Mouse (Mus musculus) G1E (cell line): ENCODE results near the gene Casc3. TPM values are rescaled to one million over a fixed set of nuclear protein-coding genes. Genes with fewer than 3 reads are reported as not detected.

ENCODE experiments used
- ATAC-seq: 2 replicates; pipeline ENCODE4 v1.8.0; 2016; ENCODE audit warnings: mild to moderate bottlenecking; ENCODE audit not compliant: insufficient number of reproducible peaks, poor library complexity, low FRiP score, severe bottlenecking; ENCODE audit errors: extremely low read depth
- DNase-seq: peaks from one replicate; pipeline ENCODE4 v3.0.0; 2012; ENCODE audit warnings: low spot score
- H3K27me3 ChIP-seq: 2 replicates; pipeline ENCODE4 v1.6.1; 2012; ENCODE audit warnings: mild to moderate bottlenecking, low read length, inconsistent platforms; ENCODE audit not compliant: insufficient read depth
- H3K36me3 ChIP-seq: replicated peaks from 2 replicates; pipeline ENCODE3; 2012; ENCODE audit warnings: mild to moderate bottlenecking, inconsistent platforms
- H3K4me1 ChIP-seq: 2 replicates; pipeline ENCODE4 v1.6.1; 2012; ENCODE audit warnings: low read depth, low read length, inconsistent platforms, mixed read lengths; ENCODE audit not compliant: insufficient read depth
- H3K4me3 ChIP-seq: 2 replicates; pipeline ENCODE4 v1.5.1; 2012; ENCODE audit warnings: low read depth, mild to moderate bottlenecking, inconsistent platforms, low read length, moderate library complexity, mixed read lengths
- H3K9me3 ChIP-seq: replicated peaks from 2 replicates; pipeline ENCODE4 v1.6.1; 2012; ENCODE audit warnings: inconsistent platforms
- CTCF ChIP-seq: IDR thresholded peaks from 2 replicates; pipeline ENCODE4 v1.5.1; 2012; ENCODE audit warnings: low read depth, low read length, inconsistent platforms, mixed read lengths
- GATA1 ChIP-seq: IDR thresholded peaks from 2 replicates; pipeline ENCODE4 v1.6.1; 2012; ENCODE audit warnings: borderline replicate concordance, low read length, inconsistent platforms, mixed read lengths
- GATA2 ChIP-seq: IDR thresholded peaks from 2 replicates; pipeline ENCODE4 v1.6.1; 2012; ENCODE audit warnings: low read depth, low read length, inconsistent platforms, borderline replicate concordance
- POLR2AphosphoS5 ChIP-seq: IDR thresholded peaks from 2 replicates; pipeline ENCODE4 v1.6.1; 2012; ENCODE audit warnings: low read depth, low read length, inconsistent platforms; ENCODE audit not compliant: insufficient replicate concordance
- TAL1 ChIP-seq: conservative IDR thresholded peaks from 2 replicates; pipeline ENCODE4 v1.6.1; 2012; ENCODE audit warnings: low read depth, low read length, inconsistent platforms, mixed read lengths
- polyA plus RNA-seq: library from polyadenylated mRNA; stranded (reverse); fragments of >175 nt; gene quantifications from 2 replicates; pipeline ENCODE4 v1.2.3, GENCODE M21; 2012
- total RNA-seq, 2 experiments: library from RNA; stranded (forward) in 1 of 2; stranded (reverse) in 1 of 2; fragments of 200-1000 nt in 1 of 2; fragments of >200 nt in 1 of 2; fragmentation: Nextera tagmentation in 1 of 2; gene quantifications; 2 replicates each; pipeline ENCODE4 v1.2.3; 2014 to 2017

The Casc3 gene
- total and polyA plus RNA-seq, 3 experiments: 17.8 to 51.8 (median 42.7) TPM

GRCm38 (mm10) chr11:98771844-98772525 is 32.7 kb upstream of the Casc3 start:
- Histone ChIP-seq H3K4me1 (peaks cover 97% of the 10 kb centered on the region), H3K27me3 (no peaks in the 10 kb centered on the region; the same call in 1 of the 2 replicates), H3K36me3 (peaks cover 39% of the 10 kb centered on the region), H3K4me3 (no peak overlapping the region), H3K9me3 (no peaks in the 10 kb centered on the region)
- no peak for DNase-seq
- no peak for ATAC-seq
- TF ChIP-seq POLR2AphosphoS5: no peak
- TF ChIP-seq GATA1: no peak
- TF ChIP-seq CTCF: no peak
- TF ChIP-seq GATA2: no peak
- no peak for TF ChIP-seq TAL1

GRCm38 (mm10) chr11:98772667-98773171 is 32.0 kb upstream of the Casc3 start:
- H3K36me3 ChIP-seq: peaks cover 38% of the 10 kb centered on the region
- DNase-seq (no peak), ATAC-seq (no peak)
- no peaks in the 10 kb centered on the region for H3K9me3 ChIP-seq
- H3K4me1 ChIP-seq: peaks cover 95% of the 10 kb centered on the region
- H3K4me3 ChIP-seq: no peak overlapping the region
- H3K27me3 ChIP-seq: no peaks in the 10 kb centered on the region; the same call in 1 of the 2 replicates
- TF ChIP-seq GATA2: no peak
- TF ChIP-seq TAL1: no peak
- no peak for TF ChIP-seq GATA1
- no peak for TF ChIP-seq CTCF
- TF ChIP-seq POLR2AphosphoS5: no peak

- DNase-seq (peak; percentile 92), ATAC-seq (peak; percentile 96)
- Histone ChIP-seq H3K9me3 (no peaks in the 10 kb centered on the region), H3K4me3 (peak overlapping the region; percentile 64; the same call in 1 of the 2 replicates), H3K36me3 (peaks cover 32% of the 10 kb centered on the region), H3K4me1 (peaks cover 84% of the 10 kb centered on the region), H3K27me3 (no peaks in the 10 kb centered on the region; the same call in 1 of the 2 replicates)
- no peak for TF ChIP-seq GATA1
- TF ChIP-seq CTCF: no peak
- no peak for TF ChIP-seq POLR2AphosphoS5
- TF ChIP-seq GATA2: no peak
- TF ChIP-seq TAL1: no peak
Observed at GRCm38 (mm10) chr11:98773635-98774295, 30.9 kb upstream of the Casc3 start.

GRCm38 (mm10) chr11:98774582-98775347 is 29.9 kb upstream of the Casc3 start, which contains the start of gene Nr1d1:
Gene Nr1d1, minus strand, starts transcription at chr11:98775333.
- Histone ChIP-seq H3K36me3 (peaks cover 22% of the 10 kb centered on the region), H3K9me3 (no peaks in the 10 kb centered on the region), H3K27me3 (no peaks in the 10 kb centered on the region; the same call in 1 of the 2 replicates), H3K4me1 (peaks cover 74% of the 10 kb centered on the region), H3K4me3 (peak within 1 kb of the TSS; percentile 64; the same call in 1 of the 2 replicates)
- ATAC-seq (no peak), DNase-seq (no peak)
- TF ChIP-seq POLR2AphosphoS5 (no peak), CTCF (no peak), TAL1 (no peak)

- ATAC-seq: 0 out of 2 replicates have a peak, but pooled peaks have one; percentile 24
- peaks cover 15% of the 10 kb centered on the region for H3K36me3 ChIP-seq
- peaks cover 70% of the 10 kb centered on the region for H3K4me1 ChIP-seq
- H3K9me3 ChIP-seq: no peaks in the 10 kb centered on the region
- peak overlapping the region; percentile 61; the same call in 1 of the 2 replicates for H3K4me3 ChIP-seq
- no peak for DNase-seq
- H3K27me3 ChIP-seq: no peaks in the 10 kb centered on the region
- no peak for TF ChIP-seq GATA1
- TF ChIP-seq GATA2: no peak
- no peak for TF ChIP-seq TAL1
- no peak for TF ChIP-seq CTCF
- TF ChIP-seq POLR2AphosphoS5: no peak
Observed at GRCm38 (mm10) chr11:98775348-98776051, 29.2 kb upstream of the Casc3 start.
